Mouse (Mus musculus): ENCODE data around the gene Psmc6. TPM values are rescaled to one million over a fixed set of nuclear protein-coding genes. Genes with fewer than 3 reads are reported as not detected.

The Psmc6 gene
- polyA plus RNA-seq, 1 experiment from 2014 or later: 146 TPM

GRCm38 (mm10) chr14:45389194-45389593 lies 59.6 kb downstream of the Psmc6 start:
- Histone ChIP-seq H3K27me3 (ENCODE audit: insufficient read depth, low read length) (no peaks in the 10 kb centered on the region), H3K27ac (peak overlapping the region; percentile 96), H3K4me3 (replicated peaks; ENCODE audit: low read depth, low read length) (peak overlapping the region; percentile 92), H3K36me3 (ENCODE audit: insufficient read depth, low read length) (no peaks in the 10 kb centered on the region), H3K4me1 (replicated peaks; ENCODE audit: insufficient read depth, low read length) (peaks cover 13% of the 10 kb centered on the region; the same call in 1 of the 2 replicates), H3K9me3 (replicated peaks; ENCODE audit: low read length) (no peaks in the 10 kb centered on the region), H3K4me2 (ENCODE audit: low read length) (peak overlapping the region; percentile 91), H3K9ac (ENCODE audit: low read depth, low read length) (peak overlapping the region; percentile 91)
- TF ChIP-seq CTCF (IDR thresholded peaks at IDR 0.05; ENCODE audit: low read depth): no peak
- ATAC-seq (replicated peaks; ENCODE audit: low FRiP score, low read depth): peak; percentile 14; the same call in 1 of the 2 replicates
- DNase-seq (ENCODE audit: low spot score): no peak
- 12% methylated on average over 3 of the region's 3 CpGs for WGBS

Other genes starting within 250 kb of the Psmc6 start
- 1.8 and 2.3 TPM in 2 replicates for gene Gpr137c, start 110.1 kb upstream of the Psmc6 start, polyA plus RNA-seq (2015; fragmentation: Nextera tagmentation; extraction: Ambion mirVana)
- 13.5 and 15.4 TPM in 2 replicates for gene Txndc16, start 109.5 kb upstream of the Psmc6 start, polyA plus RNA-seq (2015; fragmentation: Nextera tagmentation; extraction: Ambion mirVana)
- 30.8 and 35.8 TPM in 2 replicates for gene Ero1l, start 11.0 kb upstream of the Psmc6 start, polyA plus RNA-seq (2015; fragmentation: Nextera tagmentation; extraction: Ambion mirVana)
- gene Styx, start 21.3 kb downstream of the Psmc6 start, polyA plus RNA-seq (2015; fragmentation: Nextera tagmentation; extraction: Ambion mirVana): 79.9 and 82.3 TPM in 2 replicates
- 79.0 and 83.3 TPM in 2 replicates for gene Gnpnat1, start 75.1 kb downstream of the Psmc6 start, polyA plus RNA-seq (2015; fragmentation: Nextera tagmentation; extraction: Ambion mirVana)
- 216 and 226 TPM in 2 replicates for gene Fermt2, start 200.3 kb downstream of the Psmc6 start, polyA plus RNA-seq (2015; fragmentation: Nextera tagmentation; extraction: Ambion mirVana)

All from kidney, postnatal 0 days (tissue).